In genomic region chr8:104309441-104310155, GRCm38 (mm10) we compare ENCODE assay signal across 17 mouse cellular contexts. TPM values are rescaled to one million over a fixed set of nuclear protein-coding genes. Genes with fewer than 3 reads are reported as not detected.
DNase-seq lines count a peak whose midpoint lies in the region; ATAC-seq and TF ChIP-seq lines count a peak whose summit lies in the region.
"Not testable (repeated sequence)": the region's sequence is repeated elsewhere in the genome, so short reads cannot be mapped to it uniquely, and the experiment has no call there.
"Had no signal": no experiment of that assay in that cellular context is flagged by ENCODE, and none has a peak within 500 bp of the region (broad histone marks: within the 10 kb centered on the region; RNA-seq: fewer than 3 reads in every experiment).

Gene Gm45711, minus strand, starts transcription at chr8:104310081.
Gene Cmtm1, minus strand, starts transcription at chr8:104310145.

- ATAC-seq in hindbrain, postnatal 0 days: peak; percentile 38

- H3K36me3 ChIP-seq in E14TG2a.4 (ENCODE audit: insufficient read depth, low read length); hindbrain, postnatal 0 days (ENCODE audit: insufficient read depth, low read length): not testable (repeated sequence)

- peaks cover 22% of the 10 kb centered on the region for H3K9me3 ChIP-seq in E14TG2a.4 (ENCODE audit: low read length)
- not testable (repeated sequence) for H3K9me3 ChIP-seq in hindbrain, postnatal 0 days (ENCODE audit: low read length)

- WGBS in hindbrain, postnatal 0 days: 75% methylated on average over 33 of the region's 36 CpGs

- intact Hi-C loops in gastrocnemius, adult 2 months (cut with DNase I): not testable (repeated sequence)

- H3K27ac ChIP-seq in gastrocnemius, adult 2 months: peak within 1 kb of the TSS; percentile 74
- not testable (repeated sequence) for H3K27ac ChIP-seq in hindbrain, postnatal 0 days

- not testable (repeated sequence) for H3K9ac ChIP-seq in hindbrain, postnatal 0 days (replicated peaks; ENCODE audit: low read length)

- peak within 1 kb of the TSS; percentile 49 for H3K4me3 ChIP-seq in E14TG2a.4 (replicated peaks; ENCODE audit: low read length)
- peak within 1 kb of the TSS; percentile 21; the same call in 1 of the 2 replicates for H3K4me3 ChIP-seq in gastrocnemius, adult 2 months
- H3K4me3 ChIP-seq in hindbrain, postnatal 0 days (ENCODE audit: low read length): not testable (repeated sequence)

- peaks cover 14% of the 10 kb centered on the region; the same call in 1 of the 2 replicates for H3K4me1 ChIP-seq in E14TG2a.4 (replicated peaks; ENCODE audit: low read depth, low read length)
- H3K4me1 ChIP-seq in hindbrain, postnatal 0 days (ENCODE audit: insufficient read depth, low read length): not testable (repeated sequence)

- H3K27me3 ChIP-seq in E14TG2a.4 (ENCODE audit: insufficient read depth, low read length): peaks cover 25% of the 10 kb centered on the region
- not testable (repeated sequence) for H3K27me3 ChIP-seq in hindbrain, postnatal 0 days (ENCODE audit: insufficient read depth, low read length)

- not testable (repeated sequence) for TF ChIP-seq CTCF in E14TG2a.4 (conservative IDR thresholded peaks at IDR 0.05; ENCODE audit: low read length); gastrocnemius, adult 2 months (IDR thresholded peaks at IDR 0.05); hindbrain, postnatal 0 days (IDR thresholded peaks at IDR 0.05; ENCODE audit: low read depth)

- H3K4me2 ChIP-seq in hindbrain, postnatal 0 days (ENCODE audit: low read depth, low read length): not testable (repeated sequence)

- peak; percentile 79 for DNase-seq in adrenal gland, postnatal 14 days
- DNase-seq in cerebellum, adult 8-10 months: peak; percentile 23
- peak; percentile 87 for DNase-seq in gastrocnemius, adult 2 months
- DNase-seq in heart, adult 8-10 months (ENCODE audit: low spot score): peak; percentile 24
- peak; percentile 61 for DNase-seq in hindbrain, postnatal 0 days (ENCODE audit: low spot score)
- peak; percentile 31 to 52 for DNase-seq in layer of hippocampus, postnatal 14 days (ENCODE audit: low spot score in 2 of 2)
- DNase-seq in ovary, postnatal 36 days (ENCODE audit: low spot score): peak; percentile 41

RNA-seq across cellular contexts. Expression of gene Gm45711, which starts in this region (rescaled TPM):
- not detected in 2 replicates for total RNA-seq in adrenal gland, postnatal 14 days (2021)
- total RNA-seq in gastrocnemius, adult 2 months (2021): not detected
- not detected for total RNA-seq in heart, adult 8-10 months (2022)
- not detected in 2 replicates for total RNA-seq in hindbrain, postnatal 0 days (2014; rRNA removed)
- polyA plus RNA-seq in hindbrain, postnatal 0 days (2015; fragmentation: Nextera tagmentation; extraction: Ambion mirVana): not detected in 2 replicates
- total RNA-seq in layer of hippocampus, postnatal 14 days (2021): not detected
- total RNA-seq: layer of hippocampus, adult 18-20 months; neutrophil, adult 5-6 weeks had no signal
- polyA plus RNA-seq: forebrain, embryonic 14.5 days; heart, embryonic 15.5 days; hindbrain, embryonic 16.5 days; kidney, embryonic 16.5 days; lung, adult 2 months; midbrain, embryonic 12.5 days; myocyte had no signal

RNA-seq across cellular contexts. Expression of gene Cmtm1, which starts in this region (rescaled TPM):
- not detected in 2 replicates for total RNA-seq in adrenal gland, postnatal 14 days (2021)
- not detected for total RNA-seq in gastrocnemius, adult 2 months (2021)
- under 1 TPM in 1 of 4 experiments, not detected in 3; 0.28 TPM for total RNA-seq in heart, adult 8-10 months (2022)
- total RNA-seq in hindbrain, postnatal 0 days (2014; rRNA removed): not detected in 2 replicates
- polyA plus RNA-seq in hindbrain, postnatal 0 days (2015; fragmentation: Nextera tagmentation; extraction: Ambion mirVana): not detected in 2 replicates
- total RNA-seq in layer of hippocampus, postnatal 14 days (2021): not detected
- total RNA-seq: layer of hippocampus, adult 18-20 months; neutrophil, adult 5-6 weeks had no signal
- polyA plus RNA-seq: forebrain, embryonic 14.5 days; heart, embryonic 15.5 days; hindbrain, embryonic 16.5 days; kidney, embryonic 16.5 days; lung, adult 2 months; midbrain, embryonic 12.5 days; myocyte had no signal

Comparison
In these comparisons a context has a peak if more than half of its experiments do, and no peak if none do; other contexts are left out.
1. Peak in DNase-seq in adrenal gland, postnatal 14 days; RNA of the genes that start here not detected or under 1 TPM.
2. Peak in DNase-seq, H3K4me3 ChIP-seq and H3K27ac ChIP-seq in gastrocnemius, adult 2 months; RNA of the genes that start here not detected or under 1 TPM.
3. Peak in DNase-seq in heart, adult 8-10 months; RNA of the genes that start here not detected or under 1 TPM.
4. Peak in DNase-seq and ATAC-seq in hindbrain, postnatal 0 days; RNA of the genes that start here not detected or under 1 TPM.
5. Peak in DNase-seq in layer of hippocampus, postnatal 14 days; RNA of the genes that start here not detected or under 1 TPM.
6. DNase-seq: peak in every context shown above with its lines; median percentile 87 in gastrocnemius, adult 2 months; 79 in adrenal gland, postnatal 14 days; 61 in hindbrain, postnatal 0 days; 42 in layer of hippocampus, postnatal 14 days; 41 in ovary, postnatal 36 days; 24 in heart, adult 8-10 months; 23 in cerebellum, adult 8-10 months.